Mouse (Mus musculus): ENCODE results near the gene H60b. TPM values are rescaled to one million over a fixed set of nuclear protein-coding genes. Genes with fewer than 3 reads are reported as not detected.
"Not testable (repeated sequence)": the region's sequence is repeated elsewhere in the genome, so short reads cannot be mapped to it uniquely, and the experiment has no call there.

Gene H60b
- polyA plus RNA-seq, 1 experiment, result not detected

DNA sequence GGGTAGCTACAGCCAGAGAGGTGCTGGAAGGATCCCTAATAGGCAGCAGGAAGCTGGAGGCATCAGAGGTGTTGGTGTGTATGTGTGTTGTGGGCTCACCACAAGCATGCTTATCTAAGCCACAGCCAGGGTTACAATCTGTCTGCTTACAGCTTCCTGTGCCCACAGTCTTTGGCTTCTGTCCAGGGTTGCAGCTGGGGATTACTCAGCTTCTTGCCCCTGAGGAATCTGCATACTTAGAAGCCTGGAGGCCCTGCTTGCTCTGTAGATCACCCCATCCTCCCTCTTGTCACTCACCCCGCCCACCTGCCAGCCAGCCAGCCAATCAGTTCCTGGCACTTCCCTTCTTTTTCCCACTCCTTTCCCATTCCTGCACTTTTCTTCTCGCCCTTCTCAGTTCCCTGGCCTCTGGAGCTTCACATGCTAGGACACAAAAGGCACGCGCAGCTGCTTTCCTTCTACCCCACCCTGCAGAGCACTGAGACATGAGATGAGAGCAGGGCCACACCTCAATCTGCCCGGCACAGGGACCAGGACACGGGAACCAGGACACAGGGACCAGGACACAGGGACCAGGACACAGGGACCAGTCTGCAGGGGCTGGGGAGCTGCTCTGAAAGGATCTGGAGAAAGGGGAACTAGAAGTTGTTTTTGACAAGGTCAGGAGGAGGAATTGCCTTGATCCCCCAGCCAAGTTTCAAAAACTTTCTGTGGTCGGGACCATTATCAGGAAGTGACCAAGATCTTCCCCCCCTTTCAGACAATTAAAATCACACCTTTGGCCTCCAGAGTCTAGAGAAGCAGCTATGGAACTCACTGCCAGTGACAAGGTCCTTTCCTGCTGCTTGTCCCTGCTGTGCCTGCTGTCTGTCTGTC lies 65.3 kb downstream of the H60b start:
- no CpG with 5 or more reads among the region's 7 CpGs for WGBS
- H3K4me3 ChIP-seq (ENCODE audit: extremely low read depth, insufficient read depth, insufficient read length); H3K4me1 ChIP-seq (ENCODE audit: control insufficient read depth, insufficient read depth, insufficient read length); H3K36me3 ChIP-seq (ENCODE audit: control insufficient read depth, insufficient read depth, low read length); DNase-seq (ENCODE audit: low read depth in 1 of 2, low spot score in 2 of 2); H3K27ac ChIP-seq (ENCODE audit: insufficient read depth, low read length); H3K27me3 ChIP-seq (ENCODE audit: control insufficient read depth, insufficient read depth, low read length): not testable (repeated sequence)

DNA sequence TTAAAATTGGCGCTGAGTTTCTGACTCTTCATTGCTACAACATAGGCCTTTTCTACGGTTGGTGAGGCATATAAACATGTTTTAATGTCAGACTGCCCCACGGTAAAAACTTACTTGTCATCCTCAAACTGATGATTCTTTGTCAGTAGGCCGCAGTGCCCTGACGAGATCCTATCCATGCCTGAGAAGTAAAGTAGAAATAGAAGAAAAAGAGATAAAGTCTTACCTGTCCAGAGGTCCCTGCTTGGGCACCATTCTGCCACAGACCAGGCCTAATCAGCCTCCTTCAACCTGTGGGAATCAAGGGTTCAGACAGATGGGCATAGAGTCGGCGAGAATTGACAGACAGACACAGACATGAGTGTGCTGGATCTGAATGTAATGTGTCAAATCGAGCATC lies 106.7 kb downstream of the H60b start:
- 92% methylated on average over 8 of the region's 8 CpGs for WGBS
- DNase-seq (ENCODE audit: low read depth in 1 of 2, low spot score in 2 of 2), result no peak
- no peaks in the 10 kb centered on the region for H3K27me3 ChIP-seq (ENCODE audit: control insufficient read depth, insufficient read depth, low read length)
- TF ChIP-seq POLR2A (IDR thresholded peaks at IDR 0.05; ENCODE audit: low read depth, low read length) (no peak), CTCF (IDR thresholded peaks at IDR 0.05; ENCODE audit: extremely low read depth, insufficient read depth, insufficient read length, insufficient replicate concordance) (no peak)
- peaks cover 7% of the 10 kb centered on the region for H3K36me3 ChIP-seq (ENCODE audit: control insufficient read depth, insufficient read depth, low read length)
- H3K27ac ChIP-seq (ENCODE audit: insufficient read depth, low read length), result no peak overlapping the region
- no peaks in the 10 kb centered on the region for H3K4me1 ChIP-seq (ENCODE audit: control insufficient read depth, insufficient read depth, insufficient read length)
- no peak overlapping the region for H3K4me3 ChIP-seq (ENCODE audit: extremely low read depth, insufficient read depth, insufficient read length)

DNA sequence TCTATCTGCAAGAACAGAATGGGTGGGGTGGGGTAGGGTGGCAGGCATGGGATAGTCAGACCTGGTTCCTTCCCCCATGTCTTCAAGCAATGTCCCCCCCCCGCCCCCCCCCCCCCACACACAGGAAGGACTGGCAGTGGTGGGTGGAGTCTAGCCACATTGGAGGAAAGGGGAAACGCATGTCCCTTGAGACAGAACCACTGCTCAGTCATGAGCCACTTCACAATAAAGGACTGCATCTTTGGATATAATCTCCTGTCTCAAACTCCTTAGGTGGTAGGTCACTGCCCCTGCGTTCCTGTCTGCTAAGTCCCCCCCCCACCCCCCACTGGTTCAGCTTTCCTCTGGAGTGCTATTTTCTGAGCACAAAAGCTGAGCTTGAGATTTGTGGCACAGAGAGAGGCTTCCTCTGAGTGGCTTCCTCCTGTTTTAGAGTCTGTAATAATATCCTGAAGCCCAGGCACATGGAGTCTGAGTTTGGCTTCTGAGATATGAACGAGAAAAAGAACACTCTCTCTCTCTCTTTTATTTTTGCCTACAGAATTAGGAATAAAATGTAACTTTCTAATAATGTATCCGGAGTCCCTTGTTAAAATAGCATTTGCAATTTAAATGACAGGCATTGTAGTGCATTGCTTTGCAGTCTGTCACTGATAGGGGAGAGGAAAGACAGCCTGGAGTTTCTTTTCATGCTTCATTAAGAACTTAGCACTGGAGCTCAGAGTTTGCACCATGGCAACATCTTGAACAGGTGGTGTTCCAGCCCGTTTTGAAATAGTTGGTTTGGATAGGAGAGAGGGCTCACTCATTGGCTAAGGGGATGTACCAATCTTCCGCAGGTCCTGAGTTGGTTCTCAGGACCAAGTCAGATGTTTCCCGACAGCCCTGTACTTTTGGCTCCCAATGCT lies 112.7 kb downstream of the H60b start:
- DNase-seq (ENCODE audit: low read depth in 1 of 2, low spot score in 2 of 2); H3K36me3 ChIP-seq (ENCODE audit: control insufficient read depth, insufficient read depth, low read length); H3K4me3 ChIP-seq (ENCODE audit: extremely low read depth, insufficient read depth, insufficient read length); H3K27ac ChIP-seq (ENCODE audit: insufficient read depth, low read length); H3K27me3 ChIP-seq (ENCODE audit: control insufficient read depth, insufficient read depth, low read length): not testable (repeated sequence)
- WGBS, result 38% methylated on average over 7 of the region's 8 CpGs
- peaks cover 12% of the 10 kb centered on the region for H3K4me1 ChIP-seq (ENCODE audit: control insufficient read depth, insufficient read depth, insufficient read length)

- Histone ChIP-seq H3K4me1 (ENCODE audit: control insufficient read depth, insufficient read depth, insufficient read length) (peaks cover 12% of the 10 kb centered on the region), H3K4me3 (ENCODE audit: extremely low read depth, insufficient read depth, insufficient read length) (peak overlapping the region; percentile 16; the same call in 1 of the 2 replicates)
- peak in 1 of 2 experiments; percentile 40 for DNase-seq (ENCODE audit: low read depth in 1 of 2, low spot score in 2 of 2)
- 3% methylated on average over 37 of the region's 37 CpGs for WGBS
- not testable (repeated sequence) for H3K27ac ChIP-seq (ENCODE audit: insufficient read depth, low read length); H3K36me3 ChIP-seq (ENCODE audit: control insufficient read depth, insufficient read depth, low read length); H3K27me3 ChIP-seq (ENCODE audit: control insufficient read depth, insufficient read depth, low read length)
Measured at GRCm38 (mm10) chr10:22272914-22273683, 114.7 kb downstream of the H60b start.

- TF ChIP-seq CTCF (IDR thresholded peaks at IDR 0.05; ENCODE audit: extremely low read depth, insufficient read depth, insufficient read length, insufficient replicate concordance) (no peak), POLR2A (IDR thresholded peaks at IDR 0.05; ENCODE audit: low read depth, low read length) (no peak)
- 3% methylated on average over 41 of the region's 41 CpGs for WGBS
- peak overlapping the region; percentile 16; the same call in 1 of the 2 replicates for H3K4me3 ChIP-seq (ENCODE audit: extremely low read depth, insufficient read depth, insufficient read length)
Measured at GRCm38 (mm10) chr10:22273684-22274305, 115.4 kb downstream of the H60b start.

DNA sequence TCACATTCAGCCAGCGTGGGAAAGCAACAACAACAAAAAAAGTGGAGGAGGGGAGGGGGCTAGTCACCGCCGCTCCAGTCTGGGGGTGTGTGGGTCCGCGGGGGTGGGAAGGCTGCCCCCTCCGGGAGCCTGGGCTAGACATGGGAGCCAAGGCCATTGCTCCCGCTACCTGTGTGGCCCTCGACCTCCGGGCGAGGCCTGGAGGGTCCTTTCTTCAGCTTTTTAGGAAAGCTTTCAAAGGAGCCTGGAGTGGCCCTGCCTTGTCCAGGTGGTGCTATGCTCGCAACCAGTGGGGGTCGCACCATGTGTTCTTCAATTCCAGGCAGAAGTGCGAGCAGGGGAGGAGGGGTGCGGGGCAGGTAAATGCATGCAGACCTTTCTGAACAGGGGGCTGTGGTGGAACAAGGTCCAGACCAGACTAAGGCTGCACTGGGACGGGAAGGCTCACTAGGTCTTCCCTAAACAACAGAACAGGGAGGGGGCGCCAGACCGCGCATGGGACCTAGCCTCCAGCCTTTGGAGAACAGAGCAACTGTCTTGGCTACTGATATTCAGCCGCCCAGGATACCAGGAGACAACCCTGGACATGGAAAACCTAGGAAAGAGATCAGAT lies 116.2 kb downstream of the H60b start:
- no peak overlapping the region for H3K27ac ChIP-seq (ENCODE audit: insufficient read depth, low read length)
- TF ChIP-seq POLR2A (IDR thresholded peaks at IDR 0.05; ENCODE audit: low read depth, low read length) (no peak), CTCF (IDR thresholded peaks at IDR 0.05; ENCODE audit: extremely low read depth, insufficient read depth, insufficient read length, insufficient replicate concordance) (no peak)
- H3K36me3 ChIP-seq (ENCODE audit: control insufficient read depth, insufficient read depth, low read length), result peaks cover 1% of the 10 kb centered on the region; the same call in 1 of the 2 replicates
- H3K27me3 ChIP-seq (ENCODE audit: control insufficient read depth, insufficient read depth, low read length), result no peaks in the 10 kb centered on the region
- WGBS, result 27% methylated on average over 19 of the region's 19 CpGs
- H3K4me3 ChIP-seq (ENCODE audit: extremely low read depth, insufficient read depth, insufficient read length), result no peak overlapping the region
- peaks cover 12% of the 10 kb centered on the region for H3K4me1 ChIP-seq (ENCODE audit: control insufficient read depth, insufficient read depth, insufficient read length)
- DNase-seq (ENCODE audit: low read depth in 1 of 2, low spot score in 2 of 2), result no peak

More at GRCm38 (mm10) chr10:22273684-22274305, 115.4 kb downstream of the H60b start:
- peaks cover 1% of the 10 kb centered on the region; the same call in 1 of the 2 replicates for H3K36me3 ChIP-seq (ENCODE audit: control insufficient read depth, insufficient read depth, low read length)
- no peak for DNase-seq (ENCODE audit: low read depth in 1 of 2, low spot score in 2 of 2)
- no peaks in the 10 kb centered on the region for H3K27me3 ChIP-seq (ENCODE audit: control insufficient read depth, insufficient read depth, low read length)
- no peak overlapping the region for H3K27ac ChIP-seq (ENCODE audit: insufficient read depth, low read length)
- peaks cover 12% of the 10 kb centered on the region for H3K4me1 ChIP-seq (ENCODE audit: control insufficient read depth, insufficient read depth, insufficient read length)

GRCm38 (mm10) chr10:22278468-22278867 lies 120.1 kb downstream of the H60b start:
- not testable (repeated sequence) for H3K36me3 ChIP-seq (ENCODE audit: control insufficient read depth, insufficient read depth, low read length); H3K4me3 ChIP-seq (ENCODE audit: extremely low read depth, insufficient read depth, insufficient read length); DNase-seq (ENCODE audit: low read depth in 1 of 2, low spot score in 2 of 2); H3K27me3 ChIP-seq (ENCODE audit: control insufficient read depth, insufficient read depth, low read length); H3K27ac ChIP-seq (ENCODE audit: insufficient read depth, low read length)
- 92% methylated on average over 2 of the region's 2 CpGs for whole genome bisulfite sequencing
- peaks cover 17% of the 10 kb centered on the region; the same call in 1 of the 2 replicates for H3K4me1 ChIP-seq (ENCODE audit: control insufficient read depth, insufficient read depth, insufficient read length)

All from spleen, adult 2 months (tissue).